Mouse (Mus musculus) lung, embryonic 14.5 days (tissue): ENCODE measurements around the gene Ahsa1. TPM values are rescaled to one million over a fixed set of nuclear protein-coding genes. Genes with fewer than 3 reads are reported as not detected.
"Not testable (repeated sequence)": the region's sequence is repeated elsewhere in the genome, so short reads cannot be mapped to it uniquely, and the experiment has no call there.

ENCODE experiments used
- ATAC-seq: fragments of 200-750 bp; cut with Nextera tagmentation; 2 replicates; pipeline ENCODE4 v1.8.0; 2017; ENCODE audit warnings: mild to moderate bottlenecking, moderate TSS enrichment, moderate library complexity; ENCODE audit not compliant: insufficient read depth
- DNase-seq: peaks from one replicate; pipeline ENCODE4 v3.0.0-alpha.2; 2015
- H3K27ac ChIP-seq: fragments of 300-500 bp; sonication (generic); 2 replicates; pipeline ENCODE4 v1.5.1; 2014; ENCODE audit warnings: low read depth, mild to moderate bottlenecking, moderate library complexity
- H3K27me3 ChIP-seq: fragments of 300-500 bp; sonication (generic); 2 replicates; pipeline ENCODE4 v1.6.1; 2014; ENCODE audit warnings: low read length, control low read depth; ENCODE audit not compliant: insufficient read depth
- H3K36me3 ChIP-seq: fragments of 300-500 bp; sonication (generic); 2 replicates; pipeline ENCODE4 v1.6.1; 2014; ENCODE audit warnings: control low read depth; ENCODE audit not compliant: insufficient read depth
- H3K4me1 ChIP-seq: fragments of 300-500 bp; sonication (generic); 2 replicates; pipeline ENCODE4 v1.6.1; 2014; ENCODE audit warnings: antibody characterized with exemption, control low read depth; ENCODE audit not compliant: insufficient read depth
- H3K4me2 ChIP-seq: fragments of 300-500 bp; sonication (generic); 2 replicates; pipeline ENCODE4 v1.6.1; 2014; ENCODE audit warnings: mild to moderate bottlenecking
- H3K4me3 ChIP-seq: fragments of 300-500 bp; sonication (generic); 2 replicates; pipeline ENCODE4 v1.5.1; 2014; ENCODE audit warnings: low read depth, low read length
- H3K9ac ChIP-seq: fragments of 300-500 bp; sonication (generic); 2 replicates; pipeline ENCODE4 v1.6.1; 2014
- H3K9me3 ChIP-seq: fragments of 300-500 bp; sonication (generic); 2 replicates; pipeline ENCODE4 v1.6.1; 2016; ENCODE audit warnings: low read depth, low read length, control low read depth
- CTCF ChIP-seq: IDR thresholded peaks from 2 replicates; pipeline ENCODE4 v1.5.1; 2016; ENCODE audit warnings: antibody characterized with exemption, low read depth
- WGBS: fragments of 180-500 bp; shearing (Covaris S2); extraction: QIAGEN DNeasy Blood & Tissue Kit; methylation state at CpG from one replicate; pipeline ENCODE4 v1.1.7; 2014; 5-methylcytosine and 5-hydroxymethylcytosine counted together
- polyA plus RNA-seq: library from polyadenylated mRNA; unstranded; fragments of >200 nt; fragmentation: Nextera tagmentation; extraction: Ambion mirVana; gene quantifications from 2 replicates; pipeline ENCODE4 v1.2.1, GENCODE M21; 2014

Ahsa1 gene
- polyA plus RNA-seq, 1 experiment from 2014 or later: 199 TPM

- Histone ChIP-seq H3K4me3 (peak overlapping the region; percentile 70), H3K27me3 (peaks cover 13% of the 10 kb centered on the region; the same call in 1 of the 2 replicates), H3K27ac (no peak overlapping the region), H3K9ac (peak overlapping the region; percentile 68), H3K9me3 (no peaks in the 10 kb centered on the region), H3K36me3 (no peaks in the 10 kb centered on the region), H3K4me1 (no peaks in the 10 kb centered on the region), H3K4me2 (peak overlapping the region; percentile 98)
- peak; percentile 16; the same call in 1 of the 2 replicates for TF ChIP-seq CTCF
- 8% methylated on average over 29 of the region's 29 CpGs for WGBS
- ATAC-seq (peak; percentile 65), DNase-seq (peak; percentile 6)
These were observed 32.9 kb downstream of the Ahsa1 start for GRCm38 (mm10) chr12:87299037-87299656.

- Histone ChIP-seq H3K27ac (no peak within 1 kb of the TSS), H3K9ac (peak within 1 kb of the TSS; percentile 68), H3K4me3 (peak within 1 kb of the TSS; percentile 70), H3K36me3 (no peaks in the 10 kb centered on the region), H3K27me3 (peaks cover 13% of the 10 kb centered on the region; the same call in 1 of the 2 replicates), H3K4me1 (no peaks in the 10 kb centered on the region), H3K9me3 (no peaks in the 10 kb centered on the region), H3K4me2 (peak within 1 kb of the TSS; percentile 98)
- DNase-seq (peak; percentile 68), ATAC-seq (peak; percentile 78)
- under 1% methylated on average over 82 of the region's 86 CpGs for WGBS
- TF ChIP-seq CTCF: no peak
These were observed 33.6 kb downstream of the Ahsa1 start, which contains the start of gene Ism2 for GRCm38 (mm10) chr12:87299657-87300440. Gene Ism2 (minus strand): TSS chr12:87299705.

GRCm38 (mm10) chr12:87300441-87300690 is 34.1 kb downstream of the Ahsa1 start:
- no peaks in the 10 kb centered on the region for H3K36me3 ChIP-seq
- no peak for TF ChIP-seq CTCF
- peaks cover 13% of the 10 kb centered on the region; the same call in 1 of the 2 replicates for H3K27me3 ChIP-seq
- no peaks in the 10 kb centered on the region for H3K4me1 ChIP-seq
- peak overlapping the region; percentile 68 for H3K9ac ChIP-seq
- ATAC-seq (no peak), DNase-seq (no peak)
- H3K27ac ChIP-seq: no peak overlapping the region
- peak overlapping the region; percentile 70 for H3K4me3 ChIP-seq
- WGBS: 1% methylated on average over 9 of the region's 9 CpGs
- H3K9me3 ChIP-seq: no peaks in the 10 kb centered on the region
- H3K4me2 ChIP-seq: peak overlapping the region; percentile 98

GRCm38 (mm10) chr12:87301189-87301588 is 34.9 kb downstream of the Ahsa1 start:
- no peak overlapping the region; the same call in 1 of the 2 replicates for H3K4me2 ChIP-seq
- no peaks in the 10 kb centered on the region for H3K9me3 ChIP-seq
- DNase-seq: no peak
- no peak overlapping the region for H3K4me3 ChIP-seq
- H3K27ac ChIP-seq: no peak overlapping the region
- H3K36me3 ChIP-seq: no peaks in the 10 kb centered on the region
- ATAC-seq: no peak
- H3K27me3 ChIP-seq: peaks cover 13% of the 10 kb centered on the region; the same call in 1 of the 2 replicates
- WGBS: 39% methylated on average over 4 of the region's 4 CpGs
- no peak for TF ChIP-seq CTCF
- H3K4me1 ChIP-seq: no peaks in the 10 kb centered on the region
- no peak overlapping the region for H3K9ac ChIP-seq

DNA sequence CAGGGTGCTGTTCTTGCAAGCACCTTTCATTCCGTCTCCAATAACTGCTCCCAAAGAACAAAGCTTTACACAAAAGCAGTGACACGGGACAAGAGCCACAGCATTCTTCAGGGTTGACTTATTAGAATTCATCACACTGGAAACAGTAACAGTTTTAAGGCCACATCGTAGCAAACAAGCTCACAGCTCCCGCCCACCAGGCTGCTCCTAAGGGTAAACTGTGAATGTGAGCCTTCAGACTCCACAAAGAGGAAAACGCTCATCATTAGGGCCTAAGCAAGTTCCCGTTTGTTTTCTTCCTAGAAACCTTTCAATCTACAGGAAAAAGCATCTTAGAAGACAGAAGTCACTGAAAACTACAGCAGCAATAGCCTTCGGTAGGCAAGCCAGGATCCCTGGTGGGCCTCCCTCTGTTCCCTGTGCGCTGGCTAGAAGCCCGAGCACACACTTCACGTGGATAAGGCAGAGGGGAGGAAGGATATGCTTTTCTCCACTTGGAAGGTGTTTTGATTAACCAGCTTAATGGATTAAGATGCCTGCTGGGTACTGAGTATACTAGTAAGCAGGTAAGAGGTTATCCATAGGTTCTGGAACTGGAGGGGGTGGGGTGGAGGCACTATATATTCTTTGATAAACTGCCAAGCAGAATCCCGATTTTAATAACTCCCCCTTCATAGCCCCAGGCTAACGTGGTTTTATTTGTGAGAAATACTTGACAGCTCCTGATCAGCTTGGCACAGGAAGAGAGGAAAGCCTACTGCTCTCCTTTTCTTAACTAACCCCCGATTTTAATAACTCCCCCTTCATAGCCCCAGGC is 39.7 kb downstream of the Ahsa1 start:
- ATAC-seq (no peak), DNase-seq (peak; percentile 34)
- WGBS: 30% methylated on average over 13 of the region's 13 CpGs
- Histone ChIP-seq H3K9me3 (no peaks in the 10 kb centered on the region), H3K9ac (no peak overlapping the region), H3K4me2 (no peak overlapping the region), H3K4me1 (no peaks in the 10 kb centered on the region), H3K27ac (no peak overlapping the region), H3K27me3 (no peaks in the 10 kb centered on the region), H3K4me3 (no peak overlapping the region), H3K36me3 (peaks cover 20% of the 10 kb centered on the region)
- no peak for TF ChIP-seq CTCF

- 72% methylated on average over 4 of the region's 4 CpGs for WGBS
- not testable (repeated sequence) for DNase-seq, ATAC-seq, H3K4me3 ChIP-seq, H3K27me3 ChIP-seq, H3K4me2 ChIP-seq, H3K9me3 ChIP-seq, H3K4me1 ChIP-seq, H3K9ac ChIP-seq, H3K27ac ChIP-seq
- H3K36me3 ChIP-seq: peaks cover 22% of the 10 kb centered on the region
These were observed 40.2 kb downstream of the Ahsa1 start for GRCm38 (mm10) chr12:87306584-87306844.

GRCm38 (mm10) chr12:87313098-87313497 is 46.8 kb downstream of the Ahsa1 start:
- no peak for ATAC-seq
- no peak overlapping the region for H3K9ac ChIP-seq
- H3K9me3 ChIP-seq: no peaks in the 10 kb centered on the region
- peaks cover 33% of the 10 kb centered on the region for H3K36me3 ChIP-seq
- no peak overlapping the region for H3K27ac ChIP-seq
- no peaks in the 10 kb centered on the region for H3K4me1 ChIP-seq
- TF ChIP-seq CTCF: no peak
- no peak overlapping the region for H3K4me2 ChIP-seq
- H3K27me3 ChIP-seq: no peaks in the 10 kb centered on the region
- no peak for DNase-seq
- no peak overlapping the region for H3K4me3 ChIP-seq
- 78% methylated on average over 2 of the region's 2 CpGs for WGBS
